Mouse (Mus musculus): ENCODE data around the gene Gm13283.
A peak's percentile ranks its signal among the peaks of the same experiment; 100 is the strongest.
"Not testable (repeated sequence)": the region's sequence is repeated elsewhere in the genome, so short reads cannot be mapped to it uniquely, and the experiment has no call there.

Gm13283 gene

GRCm38 (mm10) chr4:88762341-88762740 lies 2.4 kb downstream of the Gm13283 start:
- DNase-seq (ENCODE audit: low spot score in 2 of 2): not testable (repeated sequence)

- peak; percentile 47 to 52 for DNase-seq (ENCODE audit: low spot score in 2 of 2)
Measured at GRCm38 (mm10) chr4:88763384-88764018, 3.6 kb downstream of the Gm13283 start.

GRCm38 (mm10) chr4:88773534-88773933 lies 13.6 kb downstream of the Gm13283 start, which contains the start of gene Gm13290:
Gene Gm13290, plus strand, starts transcription at chr4:88773834.
- not testable (repeated sequence) for DNase-seq (ENCODE audit: low spot score in 2 of 2)

- DNase-seq (ENCODE audit: low spot score in 2 of 2): not testable (repeated sequence)
Measured at GRCm38 (mm10) chr4:88776622-88777021, 16.7 kb downstream of the Gm13283 start, which contains the start of gene Gm13289. Gene Gm13289, plus strand, starts transcription at chr4:88776922.

- DNase-seq (ENCODE audit: low spot score in 2 of 2): not testable (repeated sequence)
Measured at GRCm38 (mm10) chr4:88779550-88779949, 19.6 kb downstream of the Gm13283 start, which contains the start of gene Gm13272. Gene Gm13272, plus strand, starts transcription at chr4:88779850.

- DNase-seq (ENCODE audit: low spot score in 2 of 2): not testable (repeated sequence)
Measured at GRCm38 (mm10) chr4:88780320-88780719, 20.4 kb downstream of the Gm13283 start.

- DNase-seq (ENCODE audit: low spot score in 2 of 2): not testable (repeated sequence)
Measured at GRCm38 (mm10) chr4:88781831-88782230, 21.9 kb downstream of the Gm13283 start, which contains the start of gene Ifnz. Gene Ifnz, plus strand, starts transcription at chr4:88782131.

- DNase-seq (ENCODE audit: low spot score in 2 of 2): not testable (repeated sequence)
Measured at GRCm38 (mm10) chr4:88782335-88782734, 22.4 kb downstream of the Gm13283 start.

GRCm38 (mm10) chr4:88785409-88785808 lies 25.5 kb downstream of the Gm13283 start, which contains the start of gene Gm13276:
Gene Gm13276, plus strand, starts transcription at chr4:88785709.
- DNase-seq (ENCODE audit: low spot score in 2 of 2): not testable (repeated sequence)

- DNase-seq (ENCODE audit: low spot score in 2 of 2): peak; percentile 63 to 68
Measured at GRCm38 (mm10) chr4:88788402-88788801, 28.5 kb downstream of the Gm13283 start, which contains the start of gene Gm13277. Gene Gm13277, plus strand, starts transcription at chr4:88788632.

- not testable (repeated sequence) for DNase-seq (ENCODE audit: low spot score in 2 of 2)
Measured at GRCm38 (mm10) chr4:88791250-88791649, 31.3 kb downstream of the Gm13283 start, which contains the start of gene Gm13278. Gene Gm13278, plus strand, starts transcription at chr4:88791550.

- peak; percentile 74 to 77 for DNase-seq (ENCODE audit: low spot score in 2 of 2)
Measured at GRCm38 (mm10) chr4:88793936-88794675, 34.2 kb downstream of the Gm13283 start, which contains the start of gene Gm13275. Gene Gm13275, plus strand, starts transcription at chr4:88794487.

GRCm38 (mm10) chr4:88797097-88797496 lies 37.2 kb downstream of the Gm13283 start, which contains the start of gene Gm13279:
Gene Gm13279, plus strand, starts transcription at chr4:88797397.
- not testable (repeated sequence) for DNase-seq (ENCODE audit: low spot score in 2 of 2)

- DNase-seq (ENCODE audit: low spot score in 2 of 2): not testable (repeated sequence)
Measured at GRCm38 (mm10) chr4:88799365-88799764, 39.4 kb downstream of the Gm13283 start, which contains the start of gene Gm13285. Gene Gm13285, plus strand, starts transcription at chr4:88799665.

GRCm38 (mm10) chr4:88802954-88803353 lies 43.0 kb downstream of the Gm13283 start, which contains the start of gene Gm13287:
Gene Gm13287, plus strand, starts transcription at chr4:88803254.
- not testable (repeated sequence) for DNase-seq (ENCODE audit: low spot score in 2 of 2)

GRCm38 (mm10) chr4:88805231-88805630 lies 45.3 kb downstream of the Gm13283 start, which contains the start of gene Gm13288:
Gene Gm13288, plus strand, starts transcription at chr4:88805531.
- DNase-seq (ENCODE audit: low spot score in 2 of 2): not testable (repeated sequence)

GRCm38 (mm10) chr4:88805761-88806160 lies 45.8 kb downstream of the Gm13283 start:
- DNase-seq (ENCODE audit: low spot score in 2 of 2): peak; percentile 11 to 21
